Mouse (Mus musculus) heart, postnatal 36 days (tissue): ENCODE results near the gene Gpr84. TPM values are rescaled to one million over a fixed set of nuclear protein-coding genes. Genes with fewer than 3 reads are reported as not detected.

Source experiments
- DNase-seq, 2 experiments: peaks; one replicate each; pipeline ENCODE4 v3.0.0; 2021 to 2022
- intact Hi-C: fragments of 180-260 bp; cut with DNase I; formaldehyde crosslinking; loops from one replicate; pipeline ENCODE4 v1.15.1; 2025
- total RNA-seq, 2 experiments: library from RNA; stranded (reverse); gene quantifications; 2 replicates each; pipeline ENCODE4 v1.2.3; 2021

Gene Gpr84
- total RNA-seq: not detected

- intact Hi-C loops: no loop called here
- no peak for DNase-seq
These were observed at the start of gene Gpr84 for GRCm38 (mm10) chr15:103310365-103310910. TSS of gene Gpr84 (minus strand) at chr15:103310612.

GRCm38 (mm10) chr15:103359869-103360602, 49.6 kb upstream of the Gpr84 start:
- intact Hi-C loops: no loop called here
- peak in 1 of 2 experiments; percentile 66 for DNase-seq

GRCm38 (mm10) chr15:103359122-103359510, 48.7 kb upstream of the Gpr84 start:
- intact Hi-C loops: no loop called here
- peak in 1 of 2 experiments; percentile 49 for DNase-seq

- DNase-seq: peak in 1 of 2 experiments; percentile 44
- intact Hi-C loops: no loop called here
These were observed 48.1 kb upstream of the Gpr84 start for GRCm38 (mm10) chr15:103358278-103359121.

GRCm38 (mm10) chr15:103357817-103358216, 47.4 kb upstream of the Gpr84 start:
- DNase-seq: no peak
- intact Hi-C loops: no loop called here

- intact Hi-C loops: no loop called here
- DNase-seq: no peak
These were observed 45.7 kb upstream of the Gpr84 start for GRCm38 (mm10) chr15:103356130-103356529.

- no peak for DNase-seq
- intact Hi-C loops: no loop called here
These were observed 45.0 kb upstream of the Gpr84 start for GRCm38 (mm10) chr15:103355420-103355819.

- no peak for DNase-seq
- intact Hi-C loops: no loop called here
These were observed 44.3 kb upstream of the Gpr84 start for GRCm38 (mm10) chr15:103354690-103355089.

- intact Hi-C loops: loop anchor here (1.0 kb wide), 1 partner anchor 35 kb away; no protein-coding TSS in a partner anchor
- DNase-seq: no peak
These were observed 43.3 kb upstream of the Gpr84 start for GRCm38 (mm10) chr15:103353511-103354256.

GRCm38 (mm10) chr15:103352856-103353255, 42.4 kb upstream of the Gpr84 start:
- intact Hi-C loops: loop anchor here (1.0 kb wide), 1 partner anchor 35 kb away; no protein-coding TSS in a partner anchor
- peak in 1 of 2 experiments; percentile 69 for DNase-seq

- peak in 1 of 2 experiments; percentile 70 for DNase-seq
- intact Hi-C loops: loop anchor here (1.0 kb wide), 1 partner anchor 41 kb away; no protein-coding TSS in a partner anchor
These were observed 36.9 kb upstream of the Gpr84 start for GRCm38 (mm10) chr15:103347275-103347684.

GRCm38 (mm10) chr15:103345789-103346188, 35.4 kb upstream of the Gpr84 start:
- DNase-seq: no peak

GRCm38 (mm10) chr15:103343556-103343955, 33.1 kb upstream of the Gpr84 start:
- intact Hi-C loops: no loop called here
- DNase-seq: no peak

More at GRCm38 (mm10) chr15:103345789-103346188, 35.4 kb upstream of the Gpr84 start:
- intact Hi-C loops: no loop called here

GRCm38 (mm10) chr15:103343008-103343407, 32.6 kb upstream of the Gpr84 start:
- intact Hi-C loops: no loop called here
- no peak for DNase-seq

- intact Hi-C loops: no loop called here
- peak; percentile 69 to 81 for DNase-seq
These were observed 32.0 kb upstream of the Gpr84 start for GRCm38 (mm10) chr15:103342415-103342814.

GRCm38 (mm10) chr15:103341547-103341946, 31.1 kb upstream of the Gpr84 start:
- no peak for DNase-seq
- intact Hi-C loops: no loop called here

- no peak for DNase-seq
These were observed 30.4 kb upstream of the Gpr84 start for GRCm38 (mm10) chr15:103340786-103341185.

GRCm38 (mm10) chr15:103339961-103340337, 29.5 kb upstream of the Gpr84 start, which contains the start of gene Zfp385a:
TSS of gene Zfp385a (minus strand) at chr15:103340093.
- intact Hi-C loops: no loop called here
- no peak for DNase-seq

More at GRCm38 (mm10) chr15:103340786-103341185, 30.4 kb upstream of the Gpr84 start:
- intact Hi-C loops: no loop called here

GRCm38 (mm10) chr15:103339166-103339960, 29.0 kb upstream of the Gpr84 start:
- intact Hi-C loops: no loop called here

GRCm38 (mm10) chr15:103338829-103339165, 28.4 kb upstream of the Gpr84 start:
- no peak for DNase-seq
- intact Hi-C loops: no loop called here

More at GRCm38 (mm10) chr15:103339166-103339960, 29.0 kb upstream of the Gpr84 start:
- no peak for DNase-seq
